Mouse (Mus musculus): ENCODE data around the gene Pole2.

GRCm38 (mm10) chr12:69177526-69177925 lies 50.5 kb downstream of the Pole2 start:
- TF ChIP-seq POLR2A (IDR thresholded peaks at IDR 0.05; ENCODE audit: borderline replicate concordance, extremely low read depth, low read depth, low read length): no peak
- TF ChIP-seq CTCF (IDR thresholded peaks at IDR 0.05; ENCODE audit: insufficient read depth, low read length): no peak
